Mouse (Mus musculus): Measurements from ENCODE around the gene Mns1. TPM values are rescaled to one million over a fixed set of nuclear protein-coding genes. Genes with fewer than 3 reads are reported as not detected.
"Not testable (repeated sequence)": the region's sequence is repeated elsewhere in the genome, so short reads cannot be mapped to it uniquely, and the experiment has no call there.

Mns1 gene
- polyA plus RNA-seq, 1 experiment from 2014 or later, result 87.9 TPM

GRCm38 (mm10) chr9:72441927-72442715, 4.3 kb downstream of the Mns1 start:
- Histone ChIP-seq H3K9ac (ENCODE audit: low read depth, low read length) (peak overlapping the region; percentile 70), H3K27me3 (ENCODE audit: control insufficient read depth, insufficient read depth, low read depth, low read length) (no peaks in the 10 kb centered on the region), H3K4me2 (ENCODE audit: low read depth, low read length) (peak overlapping the region; percentile 79), H3K36me3 (ENCODE audit: control insufficient read depth, insufficient read depth) (peaks cover 29% of the 10 kb centered on the region), H3K4me3 (ENCODE audit: low read depth, low read length) (peak overlapping the region; percentile 58), H3K4me1 (ENCODE audit: control insufficient read depth, low read depth, low read length) (peaks cover 30% of the 10 kb centered on the region), H3K9me3 (replicated peaks; ENCODE audit: control insufficient read depth, low read length) (no peaks in the 10 kb centered on the region), H3K27ac (ENCODE audit: low read length) (peak overlapping the region; percentile 97)
- 48% methylated on average over 10 of the region's 10 CpGs for WGBS (ENCODE audit: insufficient replicate concordance)
- no peak for ATAC-seq (ENCODE audit: low read depth)

GRCm38 (mm10) chr9:72448026-72448425, 10.2 kb downstream of the Mns1 start:
- 50% methylated on average over 8 of the region's 8 CpGs for WGBS (ENCODE audit: insufficient replicate concordance)
- Histone ChIP-seq H3K27me3 (ENCODE audit: control insufficient read depth, insufficient read depth, low read depth, low read length) (no peaks in the 10 kb centered on the region), H3K4me1 (ENCODE audit: control insufficient read depth, low read depth, low read length) (peaks cover 38% of the 10 kb centered on the region), H3K4me2 (ENCODE audit: low read depth, low read length) (no peak overlapping the region), H3K9ac (ENCODE audit: low read depth, low read length) (no peak overlapping the region), H3K9me3 (replicated peaks; ENCODE audit: control insufficient read depth, low read length) (no peaks in the 10 kb centered on the region), H3K36me3 (ENCODE audit: control insufficient read depth, insufficient read depth) (peaks cover 79% of the 10 kb centered on the region), H3K4me3 (ENCODE audit: low read depth, low read length) (no peak overlapping the region), H3K27ac (ENCODE audit: low read length) (no peak overlapping the region)
- ATAC-seq (ENCODE audit: low read depth), result no peak

GRCm38 (mm10) chr9:72449367-72449766, 11.6 kb downstream of the Mns1 start:
- Histone ChIP-seq H3K27me3 (ENCODE audit: control insufficient read depth, insufficient read depth, low read depth, low read length) (no peaks in the 10 kb centered on the region), H3K4me1 (ENCODE audit: control insufficient read depth, low read depth, low read length) (peaks cover 34% of the 10 kb centered on the region), H3K4me3 (ENCODE audit: low read depth, low read length) (peak overlapping the region; percentile 52), H3K4me2 (ENCODE audit: low read depth, low read length) (peak overlapping the region; percentile 60), H3K27ac (ENCODE audit: low read length) (peak overlapping the region; percentile 58), H3K9me3 (replicated peaks; ENCODE audit: control insufficient read depth, low read length) (no peaks in the 10 kb centered on the region), H3K9ac (ENCODE audit: low read depth, low read length) (peak overlapping the region; percentile 33), H3K36me3 (ENCODE audit: control insufficient read depth, insufficient read depth) (peaks cover 80% of the 10 kb centered on the region)
- ATAC-seq (ENCODE audit: low read depth), result peak; percentile 74
- WGBS (ENCODE audit: insufficient replicate concordance), result 24% methylated on average over 7 of the region's 7 CpGs

GRCm38 (mm10) chr9:72449841-72450240, 12.0 kb downstream of the Mns1 start:
- ATAC-seq (ENCODE audit: low read depth), result no peak
- peak overlapping the region; percentile 52 for H3K4me3 ChIP-seq (ENCODE audit: low read depth, low read length)

GRCm38 (mm10) chr9:72450363-72450762, 12.6 kb downstream of the Mns1 start:
- H3K4me1 ChIP-seq (ENCODE audit: control insufficient read depth, low read depth, low read length), result peaks cover 34% of the 10 kb centered on the region
- ATAC-seq (ENCODE audit: low read depth), result no peak
- no peaks in the 10 kb centered on the region for H3K9me3 ChIP-seq (replicated peaks; ENCODE audit: control insufficient read depth, low read length)
- no peaks in the 10 kb centered on the region for H3K27me3 ChIP-seq (ENCODE audit: control insufficient read depth, insufficient read depth, low read depth, low read length)
- no peak overlapping the region for H3K9ac ChIP-seq (ENCODE audit: low read depth, low read length)
- H3K36me3 ChIP-seq (ENCODE audit: control insufficient read depth, insufficient read depth), result peaks cover 78% of the 10 kb centered on the region
- 83% methylated on average over 1 of the region's 1 CpGs for WGBS (ENCODE audit: insufficient replicate concordance)
- H3K4me3 ChIP-seq (ENCODE audit: low read depth, low read length), result no peak overlapping the region
- no peak overlapping the region for H3K27ac ChIP-seq (ENCODE audit: low read length)
- H3K4me2 ChIP-seq (ENCODE audit: low read depth, low read length), result no peak overlapping the region

More at GRCm38 (mm10) chr9:72449841-72450240, 12.0 kb downstream of the Mns1 start:
- WGBS (ENCODE audit: insufficient replicate concordance), result 59% methylated on average over 2 of the region's 2 CpGs
- no peaks in the 10 kb centered on the region for H3K27me3 ChIP-seq (ENCODE audit: control insufficient read depth, insufficient read depth, low read depth, low read length)
- peak overlapping the region; percentile 33; the same call in 1 of the 2 replicates for H3K9ac ChIP-seq (ENCODE audit: low read depth, low read length)
- H3K36me3 ChIP-seq (ENCODE audit: control insufficient read depth, insufficient read depth), result peaks cover 79% of the 10 kb centered on the region
- H3K4me1 ChIP-seq (ENCODE audit: control insufficient read depth, low read depth, low read length), result peaks cover 34% of the 10 kb centered on the region
- H3K9me3 ChIP-seq (replicated peaks; ENCODE audit: control insufficient read depth, low read length), result no peaks in the 10 kb centered on the region
- peak overlapping the region; percentile 58 for H3K27ac ChIP-seq (ENCODE audit: low read length)
- H3K4me2 ChIP-seq (ENCODE audit: low read depth, low read length), result peak overlapping the region; percentile 60

GRCm38 (mm10) chr9:72451111-72451510, 13.3 kb downstream of the Mns1 start:
- Histone ChIP-seq H3K27ac (ENCODE audit: low read length) (no peak overlapping the region), H3K36me3 (ENCODE audit: control insufficient read depth, insufficient read depth) (peaks cover 72% of the 10 kb centered on the region), H3K27me3 (ENCODE audit: control insufficient read depth, insufficient read depth, low read depth, low read length) (no peaks in the 10 kb centered on the region), H3K9ac (ENCODE audit: low read depth, low read length) (no peak overlapping the region), H3K4me1 (ENCODE audit: control insufficient read depth, low read depth, low read length) (peaks cover 34% of the 10 kb centered on the region), H3K9me3 (replicated peaks; ENCODE audit: control insufficient read depth, low read length) (no peaks in the 10 kb centered on the region), H3K4me2 (ENCODE audit: low read depth, low read length) (no peak overlapping the region), H3K4me3 (ENCODE audit: low read depth, low read length) (no peak overlapping the region)
- no peak for ATAC-seq (ENCODE audit: low read depth)
- WGBS (ENCODE audit: insufficient replicate concordance), result 22% methylated on average over 6 of the region's 6 CpGs

- peaks cover 72% of the 10 kb centered on the region for H3K36me3 ChIP-seq (ENCODE audit: control insufficient read depth, insufficient read depth)
- not testable (repeated sequence) for H3K4me3 ChIP-seq (ENCODE audit: low read depth, low read length); H3K27me3 ChIP-seq (ENCODE audit: control insufficient read depth, insufficient read depth, low read depth, low read length); ATAC-seq (ENCODE audit: low read depth); H3K27ac ChIP-seq (ENCODE audit: low read length); H3K9ac ChIP-seq (ENCODE audit: low read depth, low read length); H3K9me3 ChIP-seq (replicated peaks; ENCODE audit: control insufficient read depth, low read length); H3K4me2 ChIP-seq (ENCODE audit: low read depth, low read length)
- H3K4me1 ChIP-seq (ENCODE audit: control insufficient read depth, low read depth, low read length), result peaks cover 13% of the 10 kb centered on the region
Observed at GRCm38 (mm10) chr9:72454281-72454680, 16.5 kb downstream of the Mns1 start.

- H3K9ac ChIP-seq (ENCODE audit: low read depth, low read length), result no peak overlapping the region
- no peak overlapping the region for H3K27ac ChIP-seq (ENCODE audit: low read length)
- no peak overlapping the region for H3K4me3 ChIP-seq (ENCODE audit: low read depth, low read length)
- 39% methylated on average over 1 of the region's 1 CpGs for WGBS (ENCODE audit: insufficient replicate concordance)
- no peak for ATAC-seq (ENCODE audit: low read depth)
- no peak overlapping the region for H3K4me2 ChIP-seq (ENCODE audit: low read depth, low read length)
- H3K27me3 ChIP-seq (ENCODE audit: control insufficient read depth, insufficient read depth, low read depth, low read length), result no peaks in the 10 kb centered on the region
- no peaks in the 10 kb centered on the region for H3K9me3 ChIP-seq (replicated peaks; ENCODE audit: control insufficient read depth, low read length)
- peaks cover 68% of the 10 kb centered on the region for H3K36me3 ChIP-seq (ENCODE audit: control insufficient read depth, insufficient read depth)
- no peaks in the 10 kb centered on the region for H3K4me1 ChIP-seq (ENCODE audit: control insufficient read depth, low read depth, low read length)
Observed at GRCm38 (mm10) chr9:72456374-72456773, 18.6 kb downstream of the Mns1 start.

- Histone ChIP-seq H3K36me3 (ENCODE audit: control insufficient read depth, insufficient read depth) (peaks cover 59% of the 10 kb centered on the region), H3K27me3 (ENCODE audit: control insufficient read depth, insufficient read depth, low read depth, low read length) (no peaks in the 10 kb centered on the region), H3K4me3 (ENCODE audit: low read depth, low read length) (no peak overlapping the region), H3K9ac (ENCODE audit: low read depth, low read length) (no peak overlapping the region), H3K9me3 (replicated peaks; ENCODE audit: control insufficient read depth, low read length) (no peaks in the 10 kb centered on the region), H3K4me1 (ENCODE audit: control insufficient read depth, low read depth, low read length) (no peaks in the 10 kb centered on the region), H3K27ac (ENCODE audit: low read length) (no peak overlapping the region), H3K4me2 (ENCODE audit: low read depth, low read length) (no peak overlapping the region)
- 21% methylated on average over 5 of the region's 5 CpGs for WGBS (ENCODE audit: insufficient replicate concordance)
- peak; percentile 59; the same call in 1 of the 2 replicates for ATAC-seq (ENCODE audit: low read depth)
Observed at GRCm38 (mm10) chr9:72458233-72458632, 20.4 kb downstream of the Mns1 start.
